Mouse (Mus musculus) frontal cortex, postnatal 36 days (tissue): ENCODE results near the gene C8b.

Source experiments
- DNase-seq, 2 experiments: peaks; one replicate each; pipeline ENCODE4 v3.0.0; 2022; ENCODE audit warnings: low spot score in 2 of 2

Gene C8b

GRCm38 (mm10) chr4:104766065-104766464 lies at the start of gene C8b:
Gene C8b, plus strand, starts transcription at chr4:104766317.
- no peak for DNase-seq

GRCm38 (mm10) chr4:104716506-104716905 lies 49.6 kb upstream of the C8b start:
- no peak for DNase-seq

- peak in 1 of 2 experiments; percentile 56 for DNase-seq
Measured at GRCm38 (mm10) chr4:104718973-104719795, 46.9 kb upstream of the C8b start.

- DNase-seq = peak in 1 of 2 experiments; percentile 60
Measured at GRCm38 (mm10) chr4:104723527-104724045, 42.5 kb upstream of the C8b start.

- DNase-seq = no peak
Measured at GRCm38 (mm10) chr4:104724258-104724657, 41.9 kb upstream of the C8b start.

- DNase-seq = no peak
Measured at GRCm38 (mm10) chr4:104725673-104726072, 40.4 kb upstream of the C8b start.

GRCm38 (mm10) chr4:104729185-104729584 lies 36.9 kb upstream of the C8b start:
- no peak for DNase-seq

GRCm38 (mm10) chr4:104746500-104746899 lies 19.6 kb upstream of the C8b start:
- no peak for DNase-seq

DNA sequence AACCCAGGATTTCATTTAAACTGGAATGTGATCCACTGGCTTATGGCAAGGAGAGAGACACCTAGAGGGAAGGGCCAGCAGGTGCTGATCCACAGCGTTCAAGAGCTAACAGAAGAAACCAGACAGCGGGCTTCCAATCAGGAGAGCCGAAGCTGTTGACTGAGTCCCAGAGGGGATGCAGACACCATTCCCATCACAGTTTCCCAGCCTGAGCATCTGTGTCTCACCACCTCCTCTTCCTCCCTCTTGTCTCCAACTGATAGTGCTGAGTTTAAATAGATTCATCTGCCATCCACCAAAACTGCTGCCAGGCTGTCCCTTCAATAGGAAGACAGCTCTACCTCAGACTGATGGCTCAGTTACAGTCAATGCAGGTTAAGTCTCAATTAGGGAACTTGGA lies 12.0 kb upstream of the C8b start:
- peak; percentile 17 to 40 for DNase-seq

- DNase-seq = peak in 1 of 2 experiments; percentile 30
Measured at GRCm38 (mm10) chr4:104760878-104761624, 5.1 kb upstream of the C8b start.

DNA sequence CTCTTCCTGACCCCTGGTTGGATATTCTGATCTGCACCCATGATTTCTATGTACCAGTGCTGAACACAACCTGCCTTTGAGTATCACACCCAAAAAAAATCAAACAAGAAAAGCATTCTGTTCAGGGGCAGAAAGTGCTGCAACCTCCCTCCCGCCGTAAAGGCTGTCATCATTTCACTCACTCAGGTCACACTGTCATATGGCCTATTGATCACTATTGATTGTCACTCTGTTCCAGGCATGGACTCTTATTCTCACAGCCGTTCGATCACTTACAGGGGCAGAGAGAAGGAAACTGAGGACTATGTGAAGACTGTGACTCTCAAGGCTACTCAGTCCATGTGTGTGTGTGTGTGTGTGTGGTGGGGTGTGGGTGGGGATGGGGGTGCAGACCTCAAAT lies 2.1 kb downstream of the C8b start:
- no peak for DNase-seq

DNA sequence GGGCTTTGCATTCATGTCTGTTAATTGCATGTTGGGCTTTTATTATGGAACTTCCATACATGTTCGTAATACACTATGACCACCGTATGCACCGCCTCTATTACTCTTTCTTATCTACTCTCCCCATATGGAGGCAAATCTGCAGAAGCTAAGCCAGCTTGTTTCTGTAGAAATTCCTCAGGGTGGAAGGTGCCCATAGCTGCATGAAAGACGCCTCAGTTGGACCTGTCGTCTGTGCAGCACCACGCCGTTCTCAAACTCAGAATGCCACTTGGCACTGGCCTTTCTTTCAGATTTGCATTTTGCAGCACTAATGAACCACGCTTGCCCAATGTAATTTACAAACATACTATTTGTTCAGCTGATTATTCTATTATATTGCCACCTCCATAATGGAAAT lies 3.5 kb downstream of the C8b start:
- no peak for DNase-seq

- DNase-seq = no peak
Measured at GRCm38 (mm10) chr4:104770331-104770730, 4.2 kb downstream of the C8b start.

- no peak for DNase-seq
Measured at GRCm38 (mm10) chr4:104775601-104776000, 9.5 kb downstream of the C8b start.

DNA sequence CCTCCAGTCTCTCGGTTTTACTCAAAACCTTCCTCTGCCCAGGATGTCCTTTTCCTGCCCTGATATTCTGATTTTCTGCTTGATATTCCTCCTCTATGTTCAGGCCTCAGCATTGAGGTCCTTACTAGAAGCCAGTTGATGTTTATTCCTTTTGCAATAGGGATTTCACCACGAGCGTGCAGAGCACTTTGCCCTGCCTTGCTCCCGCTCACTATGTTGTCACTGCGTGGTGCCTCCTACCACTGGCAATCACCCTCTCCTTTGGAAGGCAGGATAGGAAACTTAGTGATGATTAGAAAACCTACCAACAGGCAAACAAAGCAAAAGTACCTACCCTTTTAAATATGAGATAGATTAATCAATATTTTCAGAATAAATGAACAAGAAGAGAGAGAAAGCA lies 13.3 kb downstream of the C8b start:
- DNase-seq = no peak

DNA sequence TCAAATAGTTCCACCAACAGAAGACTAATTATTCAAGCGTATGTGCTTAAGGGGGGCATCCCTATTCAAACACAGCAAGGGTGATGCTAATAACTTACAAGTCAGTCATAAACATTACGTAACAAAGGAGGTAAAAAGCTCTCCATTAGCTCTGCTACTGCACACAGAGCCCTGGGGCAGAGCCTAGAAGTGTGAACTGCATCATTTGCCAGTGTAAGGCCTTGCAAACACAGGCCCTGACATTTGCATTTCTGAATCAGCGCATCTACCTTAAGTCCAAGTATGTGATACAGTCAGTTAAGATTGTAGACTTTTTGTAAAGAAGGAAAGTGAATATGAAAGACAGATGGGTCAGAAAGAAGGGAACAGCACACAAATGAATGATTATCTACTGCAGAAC lies 15.3 kb downstream of the C8b start:
- DNase-seq = no peak

DNA sequence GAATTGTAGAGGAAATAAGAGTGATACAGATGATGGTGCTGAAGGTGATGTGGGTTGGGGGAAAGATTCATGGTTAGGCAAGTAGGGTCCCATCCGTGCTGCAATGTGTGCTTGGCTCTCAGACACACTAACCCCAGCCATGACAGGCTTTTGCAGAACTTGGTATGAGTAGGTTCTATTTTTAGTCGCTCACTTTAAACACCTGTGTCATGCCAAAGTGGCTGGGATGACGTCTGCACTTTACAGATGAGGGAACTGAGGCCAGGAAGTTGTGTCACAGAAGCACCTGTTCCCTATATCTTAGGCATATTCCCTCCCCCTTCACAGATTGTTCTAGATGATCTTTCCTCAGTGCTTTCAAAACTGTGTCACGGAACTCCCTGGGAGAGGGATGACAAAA lies 16.2 kb downstream of the C8b start:
- DNase-seq = no peak

DNA sequence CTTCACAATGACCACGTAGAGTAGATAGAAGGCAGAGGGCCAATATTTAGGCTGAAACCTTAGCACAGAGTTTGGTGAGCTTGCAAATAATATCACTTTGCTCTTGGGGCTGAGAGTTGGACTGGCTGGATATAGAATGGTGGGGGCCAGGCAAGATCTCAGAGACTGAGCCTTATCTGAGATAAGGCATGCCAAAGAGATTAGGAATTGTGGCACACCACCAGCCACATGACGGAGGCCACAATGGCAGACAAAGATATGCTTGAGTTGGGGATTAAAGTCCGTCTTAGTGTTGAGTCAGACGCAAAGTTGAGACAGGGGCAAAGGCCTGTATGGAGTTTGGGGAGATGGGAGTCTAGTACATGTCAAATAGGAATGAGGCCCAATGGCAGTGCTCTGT lies 26.0 kb downstream of the C8b start:
- DNase-seq = no peak

DNA sequence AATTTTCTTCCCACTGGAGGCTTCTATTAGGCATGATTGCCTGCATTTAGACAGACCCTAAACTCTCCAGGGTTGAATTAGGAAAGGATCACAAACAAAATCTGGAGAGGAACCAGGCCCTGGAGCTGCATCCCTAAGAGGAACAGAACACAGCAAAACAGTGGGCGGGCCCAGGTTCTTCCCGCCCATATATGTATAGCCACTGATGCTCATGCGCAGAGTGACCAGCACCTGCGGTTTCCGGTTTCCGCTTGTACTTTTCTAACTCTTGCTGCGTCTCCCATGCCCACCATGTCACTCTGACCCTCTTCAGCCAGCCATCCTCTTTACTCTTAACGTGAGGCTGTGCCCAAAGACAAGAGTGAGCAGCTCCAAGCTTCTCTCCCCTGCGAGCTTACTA lies 32.8 kb downstream of the C8b start:
- DNase-seq = no peak

- no peak for DNase-seq
Measured at GRCm38 (mm10) chr4:104801625-104802024, 35.5 kb downstream of the C8b start.

DNA sequence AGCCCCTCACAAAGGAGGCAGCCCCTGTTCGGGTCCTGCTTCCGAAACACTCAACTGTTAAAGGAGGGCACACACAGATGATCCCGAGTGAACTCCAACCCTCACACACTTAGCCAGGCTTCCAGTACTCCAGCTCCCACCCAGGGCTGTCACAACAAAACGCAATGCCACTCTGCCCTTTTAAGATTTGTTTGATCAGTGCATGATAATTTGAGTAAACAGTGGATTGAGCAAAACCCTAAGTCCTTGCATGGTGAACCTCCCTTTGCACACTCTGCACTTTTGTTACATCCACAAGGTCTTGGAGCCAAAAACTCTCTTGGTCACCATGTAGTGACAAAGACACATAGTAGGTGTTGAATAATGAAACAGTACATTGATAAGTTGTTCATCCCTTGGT lies 38.0 kb downstream of the C8b start:
- DNase-seq = no peak

DNA sequence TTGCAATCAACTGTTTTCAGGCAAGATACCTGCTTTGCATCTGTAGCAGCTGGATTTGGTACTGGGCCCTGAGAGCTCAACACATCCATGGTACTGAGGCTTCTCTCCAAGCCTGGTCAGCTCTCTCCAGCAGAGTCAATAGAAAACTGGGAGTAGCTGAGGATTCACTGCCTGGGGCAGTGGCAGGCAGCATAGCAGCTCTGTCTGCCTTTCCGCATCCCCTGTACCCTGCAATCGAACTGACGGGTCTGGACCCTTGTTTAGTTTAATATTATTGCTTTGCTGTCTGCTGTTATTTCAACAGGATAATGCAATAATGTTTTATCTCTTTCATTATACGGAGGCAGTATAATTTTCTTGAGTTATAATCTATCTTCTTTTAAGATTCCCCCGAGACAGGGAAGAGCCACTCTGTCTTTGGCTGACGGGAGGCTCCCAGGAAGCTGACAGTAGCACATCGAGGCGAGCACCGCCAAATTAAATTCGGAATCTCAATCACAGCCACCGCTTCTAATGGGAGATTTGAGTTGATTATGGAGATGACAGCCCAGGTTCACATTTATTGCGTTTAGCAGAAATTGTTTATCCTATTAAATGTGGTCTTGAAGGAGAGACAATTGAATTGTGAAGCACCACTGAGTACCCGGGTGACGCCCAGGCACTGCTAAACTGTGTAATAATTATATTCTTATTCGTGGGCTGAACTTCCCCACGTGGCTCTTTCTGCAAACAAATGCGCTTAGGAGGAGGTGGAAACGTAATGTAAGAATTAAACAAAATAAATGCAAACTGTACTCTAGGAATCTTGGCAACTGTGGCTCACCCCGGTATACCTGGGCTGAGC lies 39.5 kb downstream of the C8b start:
- no peak for DNase-seq
